Mouse (Mus musculus) kidney, adult 2 months (tissue): Measurements from ENCODE around the gene Col28a1. TPM values are rescaled to one million over a fixed set of nuclear protein-coding genes. Genes with fewer than 3 reads are reported as not detected.
A peak's percentile ranks its signal among the peaks of the same experiment; 100 is the strongest.

Experiments used
- DNase-seq: peaks from one replicate; pipeline ENCODE4 v3.0.0; 2021
- H3K27ac ChIP-seq: fragments of 200-500 bp; 2 replicates; pipeline ENCODE4 v1.5.1; 2012; ENCODE audit warnings: low read depth, low read length, control low read depth, inconsistent platforms; ENCODE audit not compliant: insufficient read depth
- H3K27me3 ChIP-seq: fragments of 200-500 bp; replicated peaks from 2 replicates; pipeline ENCODE4 v1.6.1; 2012; ENCODE audit warnings: mild to moderate bottlenecking, moderate library complexity, low read length, inconsistent platforms; ENCODE audit not compliant: control insufficient read depth, insufficient read depth
- H3K36me3 ChIP-seq: fragments of 200-500 bp; 2 replicates; pipeline ENCODE4 v1.6.1; 2012; ENCODE audit warnings: mild to moderate bottlenecking, moderate library complexity, low read length, inconsistent platforms; ENCODE audit not compliant: control insufficient read depth, insufficient read depth
- H3K4me1 ChIP-seq: fragments of 200-500 bp; 2 replicates; pipeline ENCODE4 v1.6.1; 2011; ENCODE audit warnings: low read length; ENCODE audit not compliant: control insufficient read depth, insufficient read depth
- H3K4me3 ChIP-seq: fragments of 200-500 bp; 2 replicates; pipeline ENCODE4 v1.5.1; 2011; ENCODE audit warnings: mild to moderate bottlenecking, low read depth, low read length, control low read depth; ENCODE audit not compliant: insufficient read depth
- CTCF ChIP-seq: fragments of 200-500 bp; conservative IDR thresholded peaks from 2 replicates; pipeline ENCODE4 v1.5.1; 2011; ENCODE audit warnings: low read depth, mild to moderate bottlenecking, control low read depth, low read length, moderate library complexity, mixed read lengths; ENCODE audit not compliant: insufficient read depth, insufficient read length
- POLR2A ChIP-seq: fragments of 200-500 bp; IDR thresholded peaks from one replicate; pipeline ENCODE4 v1.6.1; 2011; ENCODE audit warnings: low read depth, low read length, control low read depth
- WGBS: fragments of 180-500 bp; shearing (Covaris S2); methylation state at CpG from one replicate; pipeline ENCODE4 v1.1.7; 2018; 5-methylcytosine and 5-hydroxymethylcytosine counted together
- polyA plus RNA-seq: library from polyadenylated mRNA; depleted of rRNA; stranded (reverse); fragments of >200 nt; gene quantifications from 2 replicates; pipeline ENCODE4 v1.2.3, GENCODE M21; 2012; rRNA removed

Gene Col28a1
- polyA plus RNA-seq, 1 experiment = 0.13 TPM

GRCm38 (mm10) chr6:7969376-7969775 is 223.0 kb downstream of the Col28a1 start:
- DNase-seq = no peak

GRCm38 (mm10) chr6:7965833-7966522 is 226.4 kb downstream of the Col28a1 start:
- WGBS = 15% methylated on average over 11 of the region's 11 CpGs
- TF ChIP-seq CTCF = no peak
- TF ChIP-seq POLR2A = no peak
- Histone ChIP-seq H3K4me3 (no peak overlapping the region), H3K4me1 (0 out of 2 replicates have a peak, but pooled peaks cover 4% of the 10 kb centered on the region), H3K27ac (no peak overlapping the region), H3K36me3 (no peaks in the 10 kb centered on the region), H3K27me3 (no peaks in the 10 kb centered on the region)
- peak; percentile 10 for DNase-seq

More at GRCm38 (mm10) chr6:7969376-7969775, 223.0 kb downstream of the Col28a1 start:
- H3K27me3 ChIP-seq = no peaks in the 10 kb centered on the region
- WGBS = 84% methylated on average over 4 of the region's 4 CpGs
- no peak for TF ChIP-seq POLR2A
- H3K27ac ChIP-seq = no peak overlapping the region
- no peaks in the 10 kb centered on the region for H3K36me3 ChIP-seq
- H3K4me1 ChIP-seq = 0 out of 2 replicates have a peak, but pooled peaks cover 4% of the 10 kb centered on the region
- no peak overlapping the region for H3K4me3 ChIP-seq

- no peak for TF ChIP-seq CTCF
- no peak for TF ChIP-seq POLR2A
- DNase-seq = no peak
- H3K27me3 ChIP-seq = no peaks in the 10 kb centered on the region
- H3K4me1 ChIP-seq = 0 out of 2 replicates have a peak, but pooled peaks cover 4% of the 10 kb centered on the region
- no peak overlapping the region for H3K27ac ChIP-seq
- H3K4me3 ChIP-seq = no peak overlapping the region
- no peaks in the 10 kb centered on the region for H3K36me3 ChIP-seq
- WGBS = 84% methylated on average over 7 of the region's 7 CpGs
Observed at GRCm38 (mm10) chr6:7962749-7963148, 229.7 kb downstream of the Col28a1 start.

GRCm38 (mm10) chr6:7952208-7952607 is 240.2 kb downstream of the Col28a1 start:
- Histone ChIP-seq H3K4me1 (no peaks in the 10 kb centered on the region), H3K27me3 (no peaks in the 10 kb centered on the region), H3K27ac (no peak overlapping the region), H3K4me3 (no peak overlapping the region), H3K36me3 (no peaks in the 10 kb centered on the region)
- 69% methylated on average over 2 of the region's 2 CpGs for WGBS
- no peak for TF ChIP-seq POLR2A
- no peak for DNase-seq

- DNase-seq = no peak
- Histone ChIP-seq H3K36me3 (no peaks in the 10 kb centered on the region), H3K4me1 (no peaks in the 10 kb centered on the region), H3K4me3 (no peak overlapping the region), H3K27ac (no peak overlapping the region), H3K27me3 (no peaks in the 10 kb centered on the region)
- TF ChIP-seq POLR2A (no peak), CTCF (no peak)
Observed at GRCm38 (mm10) chr6:7951778-7952177, 240.6 kb downstream of the Col28a1 start.

Other genes starting within 250 kb of the Col28a1 start
- gene Mios, start 16.6 kb upstream of the Col28a1 start, polyA plus RNA-seq = 3.3 and 3.8 TPM in 2 replicates
- 2.9 and 5.0 TPM in 2 replicates for gene Rpa3, start 66.6 kb upstream of the Col28a1 start, polyA plus RNA-seq
- 21.9 and 23.0 TPM in 2 replicates for gene Umad1, start 66.7 kb upstream of the Col28a1 start, polyA plus RNA-seq
- gene Gm45062, start 66.8 kb upstream of the Col28a1 start, polyA plus RNA-seq = 1.0 and 2.0 TPM in 2 replicates